Mouse (Mus musculus): ENCODE results near the gene Rab3il1. TPM values are rescaled to one million over a fixed set of nuclear protein-coding genes. Genes with fewer than 3 reads are reported as not detected.

Gene Rab3il1
- total and polyA plus RNA-seq, 2 experiments: 3.1 to 3.8 TPM

- H3K4me3 ChIP-seq (ENCODE audit: insufficient read depth, low read depth, low read length): no peak overlapping the region
- H3K4me1 ChIP-seq (ENCODE audit: control insufficient read depth, insufficient read depth, low read length): peaks cover 56% of the 10 kb centered on the region
- H3K9ac ChIP-seq (ENCODE audit: low read depth, low read length): peak overlapping the region; percentile 61
- H3K79me2 ChIP-seq (ENCODE audit: control insufficient read depth, insufficient read depth, low read length): no peaks in the 10 kb centered on the region
- no peak for TF ChIP-seq CTCF (IDR thresholded peaks at IDR 0.05; ENCODE audit: low read depth, low read length)
- no peak for TF ChIP-seq POLR2A (IDR thresholded peaks at IDR 0.05; ENCODE audit: extremely low read depth, insufficient read depth, low read length)
- 46% methylated on average over 1 of the region's 1 CpGs for WGBS
- H3K27me3 ChIP-seq (ENCODE audit: control insufficient read depth, insufficient read depth, low read length): no peaks in the 10 kb centered on the region
- H3K27ac ChIP-seq (replicated peaks; ENCODE audit: insufficient read depth, low read depth, low read length): peak overlapping the region; percentile 94
- DNase-seq (ENCODE audit: extremely low read depth, low read depth, low spot score): peak; percentile 72
- peaks cover 20% of the 10 kb centered on the region for H3K36me3 ChIP-seq (ENCODE audit: control insufficient read depth, insufficient read depth, low read length)
These were observed 56.9 kb downstream of the Rab3il1 start for GRCm38 (mm10) chr19:10058352-10058825.

DNA sequence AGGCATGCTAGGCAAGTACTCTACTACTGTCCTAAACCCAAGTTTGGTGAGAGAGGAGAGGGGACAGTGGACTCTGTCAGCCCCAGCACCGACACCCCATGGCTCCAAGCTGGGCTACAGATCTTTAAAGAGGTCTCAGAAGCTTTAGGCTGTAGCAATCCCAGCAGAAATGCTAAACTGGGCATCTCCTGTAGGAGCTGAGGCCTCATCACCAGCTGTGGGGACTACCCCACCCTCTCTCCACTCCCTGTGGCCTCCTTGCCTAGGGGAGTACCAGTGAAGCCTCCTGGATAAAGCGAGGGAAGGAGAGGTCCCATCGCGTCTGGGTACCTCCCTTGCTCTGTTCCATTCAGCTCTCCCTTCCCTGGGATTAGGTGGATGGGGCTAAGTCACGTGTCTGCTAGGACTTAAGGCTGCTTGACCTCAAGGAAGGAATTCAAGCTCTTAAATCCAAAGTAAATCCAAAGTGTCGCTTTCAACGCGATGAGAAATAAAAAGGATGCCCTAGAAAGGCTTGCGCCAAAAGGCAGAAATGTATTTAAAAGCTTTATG is 57.5 kb downstream of the Rab3il1 start:
- peak overlapping the region; percentile 6; the same call in 1 of the 2 replicates for H3K4me3 ChIP-seq (ENCODE audit: insufficient read depth, low read depth, low read length)
- H3K79me2 ChIP-seq (ENCODE audit: control insufficient read depth, insufficient read depth, low read length): no peaks in the 10 kb centered on the region
- WGBS: 50% methylated on average over 9 of the region's 9 CpGs
- peaks cover 61% of the 10 kb centered on the region for H3K4me1 ChIP-seq (ENCODE audit: control insufficient read depth, insufficient read depth, low read length)
- H3K27ac ChIP-seq (replicated peaks; ENCODE audit: insufficient read depth, low read depth, low read length): peak overlapping the region; percentile 94
- DNase-seq (ENCODE audit: extremely low read depth, low read depth, low spot score): peak; percentile 58
- peaks cover 25% of the 10 kb centered on the region for H3K36me3 ChIP-seq (ENCODE audit: control insufficient read depth, insufficient read depth, low read length)
- H3K27me3 ChIP-seq (ENCODE audit: control insufficient read depth, insufficient read depth, low read length): no peaks in the 10 kb centered on the region
- TF ChIP-seq POLR2A (IDR thresholded peaks at IDR 0.05; ENCODE audit: extremely low read depth, insufficient read depth, low read length) (no peak), CTCF (IDR thresholded peaks at IDR 0.05; ENCODE audit: low read depth, low read length) (no peak)
- H3K9ac ChIP-seq (ENCODE audit: low read depth, low read length): peak overlapping the region; percentile 61

DNA sequence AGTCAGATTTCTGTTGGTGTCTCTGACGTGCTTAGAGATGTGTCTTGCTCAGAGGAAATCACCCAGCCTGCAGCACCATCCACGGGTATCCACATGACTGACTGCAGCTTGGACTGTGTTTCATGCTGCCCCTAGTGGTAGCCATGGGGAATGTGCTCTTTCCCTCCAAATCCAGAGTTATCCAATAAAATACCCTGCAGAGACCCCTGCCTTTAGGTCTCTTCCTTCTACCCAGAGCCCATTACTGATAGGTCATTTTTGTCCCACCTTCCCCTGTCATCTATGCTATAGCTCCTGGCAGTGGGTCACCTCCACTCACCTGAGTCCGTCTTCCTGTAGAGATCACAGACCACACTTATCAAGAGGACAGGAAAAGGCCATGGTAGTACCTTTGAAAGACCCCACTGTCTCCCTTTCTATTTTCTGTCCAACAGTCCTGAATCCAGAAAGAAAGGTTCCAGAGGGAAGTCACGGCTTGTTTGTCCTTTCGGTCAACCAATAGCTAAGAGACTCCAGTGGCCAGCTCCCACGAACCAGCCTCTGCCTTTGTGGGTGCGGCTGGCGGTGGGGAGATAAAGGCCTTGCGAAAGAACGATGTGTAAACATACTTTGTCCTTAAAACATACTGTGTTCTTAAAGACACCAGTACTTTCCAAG is 58.6 kb downstream of the Rab3il1 start:
- peak overlapping the region; percentile 94 for H3K27ac ChIP-seq (replicated peaks; ENCODE audit: insufficient read depth, low read depth, low read length)
- no peaks in the 10 kb centered on the region for H3K79me2 ChIP-seq (ENCODE audit: control insufficient read depth, insufficient read depth, low read length)
- peaks cover 67% of the 10 kb centered on the region for H3K4me1 ChIP-seq (ENCODE audit: control insufficient read depth, insufficient read depth, low read length)
- 9% methylated on average over 10 of the region's 10 CpGs for WGBS
- H3K9ac ChIP-seq (ENCODE audit: low read depth, low read length): peak overlapping the region; percentile 68
- H3K36me3 ChIP-seq (ENCODE audit: control insufficient read depth, insufficient read depth, low read length): peaks cover 36% of the 10 kb centered on the region
- H3K27me3 ChIP-seq (ENCODE audit: control insufficient read depth, insufficient read depth, low read length): no peaks in the 10 kb centered on the region
- TF ChIP-seq POLR2A (IDR thresholded peaks at IDR 0.05; ENCODE audit: extremely low read depth, insufficient read depth, low read length) (no peak), CTCF (IDR thresholded peaks at IDR 0.05; ENCODE audit: low read depth, low read length) (peak; percentile 82)
- DNase-seq (ENCODE audit: extremely low read depth, low read depth, low spot score): peak; percentile 95
- H3K4me3 ChIP-seq (ENCODE audit: insufficient read depth, low read depth, low read length): peak overlapping the region; percentile 43

GRCm38 (mm10) chr19:10060783-10061590 is 59.5 kb downstream of the Rab3il1 start:
- peaks cover 73% of the 10 kb centered on the region for H3K4me1 ChIP-seq (ENCODE audit: control insufficient read depth, insufficient read depth, low read length)
- H3K4me3 ChIP-seq (ENCODE audit: insufficient read depth, low read depth, low read length): no peak overlapping the region
- peak overlapping the region; percentile 63 for H3K27ac ChIP-seq (replicated peaks; ENCODE audit: insufficient read depth, low read depth, low read length)
- 15% methylated on average over 8 of the region's 8 CpGs for WGBS
- H3K36me3 ChIP-seq (ENCODE audit: control insufficient read depth, insufficient read depth, low read length): peaks cover 45% of the 10 kb centered on the region
- peak; percentile 72 for DNase-seq (ENCODE audit: extremely low read depth, low read depth, low spot score)
- no peak for TF ChIP-seq CTCF (IDR thresholded peaks at IDR 0.05; ENCODE audit: low read depth, low read length)
- TF ChIP-seq POLR2A (IDR thresholded peaks at IDR 0.05; ENCODE audit: extremely low read depth, insufficient read depth, low read length): no peak
- no peaks in the 10 kb centered on the region for H3K27me3 ChIP-seq (ENCODE audit: control insufficient read depth, insufficient read depth, low read length)
- no peaks in the 10 kb centered on the region for H3K79me2 ChIP-seq (ENCODE audit: control insufficient read depth, insufficient read depth, low read length)
- peak overlapping the region; percentile 36 for H3K9ac ChIP-seq (ENCODE audit: low read depth, low read length)

DNA sequence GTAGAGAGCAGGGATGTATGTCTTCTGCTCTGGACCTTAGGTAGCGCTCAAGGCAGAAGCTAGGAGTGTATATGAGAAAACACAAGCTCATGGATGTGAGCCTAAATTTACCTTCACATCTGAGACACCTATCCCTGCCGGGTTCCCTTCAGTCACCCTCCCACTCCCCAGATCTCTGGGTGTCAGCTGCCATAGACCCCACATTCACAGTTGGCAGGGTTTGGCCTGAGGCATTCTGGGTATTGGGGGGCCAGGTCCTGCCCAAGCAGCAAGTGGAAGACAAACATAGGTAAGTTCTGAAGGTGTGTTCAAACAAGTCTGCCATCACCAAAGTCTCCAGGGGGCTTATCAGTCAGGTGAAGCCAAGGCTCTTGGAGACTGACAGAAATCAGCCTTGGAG is 60.2 kb downstream of the Rab3il1 start:
- no peaks in the 10 kb centered on the region for H3K27me3 ChIP-seq (ENCODE audit: control insufficient read depth, insufficient read depth, low read length)
- peaks cover 51% of the 10 kb centered on the region for H3K36me3 ChIP-seq (ENCODE audit: control insufficient read depth, insufficient read depth, low read length)
- peak overlapping the region; percentile 63; the same call in 1 of the 2 replicates for H3K27ac ChIP-seq (replicated peaks; ENCODE audit: insufficient read depth, low read depth, low read length)
- H3K4me3 ChIP-seq (ENCODE audit: insufficient read depth, low read depth, low read length): no peak overlapping the region
- H3K4me1 ChIP-seq (ENCODE audit: control insufficient read depth, insufficient read depth, low read length): peaks cover 73% of the 10 kb centered on the region
- H3K9ac ChIP-seq (ENCODE audit: low read depth, low read length): peak overlapping the region; percentile 5
- TF ChIP-seq CTCF (IDR thresholded peaks at IDR 0.05; ENCODE audit: low read depth, low read length): no peak
- no peak for TF ChIP-seq POLR2A (IDR thresholded peaks at IDR 0.05; ENCODE audit: extremely low read depth, insufficient read depth, low read length)
- WGBS: 79% methylated on average over 2 of the region's 2 CpGs
- no peaks in the 10 kb centered on the region for H3K79me2 ChIP-seq (ENCODE audit: control insufficient read depth, insufficient read depth, low read length)
- DNase-seq (ENCODE audit: extremely low read depth, low read depth, low spot score): no peak
